Mouse (Mus musculus): Measurements from ENCODE around the gene Fam53b. TPM values are rescaled to one million over a fixed set of nuclear protein-coding genes. Genes with fewer than 3 reads are reported as not detected.

The Fam53b gene
- 12.9 and 15.6 TPM in 2 replicates for total RNA-seq (2017)

DNA sequence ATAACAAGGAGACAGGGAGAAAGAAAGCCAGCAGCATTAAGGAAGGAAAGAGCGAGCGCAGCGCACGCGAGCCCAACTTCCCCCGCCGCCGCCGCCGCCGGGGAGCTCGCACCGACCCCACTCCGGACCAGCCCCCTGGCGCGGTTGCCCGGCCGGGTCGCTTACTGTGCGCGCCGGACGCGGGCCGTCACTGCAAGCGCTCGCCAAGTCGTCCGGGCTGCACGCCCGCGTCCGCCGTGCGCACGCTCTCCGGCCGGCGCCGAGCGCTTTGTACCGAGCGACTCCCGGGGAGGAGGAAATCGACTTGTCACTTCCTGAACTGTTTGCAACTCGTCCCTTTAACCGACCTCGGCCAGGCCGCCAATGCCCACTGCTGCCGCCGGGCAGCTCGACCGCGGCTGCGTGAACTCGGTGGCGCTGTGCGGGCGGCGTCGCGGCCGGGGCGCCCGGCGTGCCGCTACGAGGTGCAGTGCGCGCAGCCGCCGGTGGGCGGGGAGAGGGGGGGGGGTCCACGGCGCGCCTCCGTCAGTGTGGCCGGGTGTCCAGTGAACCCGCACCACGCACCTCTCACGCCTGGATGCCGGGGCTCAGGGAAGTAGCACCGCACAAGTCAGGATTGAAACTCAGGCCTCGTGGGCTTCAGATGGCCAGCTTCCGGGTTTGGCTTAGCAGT lies at the start of gene Fam53b:
Gene Fam53b, minus strand, starts transcription at position 471 of the 673 bp plus-strand sequence.
- peak; percentile 5 to 38; a peak in 1 of 4 replicates for ATAC-seq (replicated peaks in 1 of 2; ENCODE audit: insufficient read depth in 1 of 2, low FRiP score in 2 of 2, low TSS enrichment in 1 of 2, low read depth in 1 of 2, poor library complexity in 2 of 2, severe bottlenecking in 2 of 2)

DNA sequence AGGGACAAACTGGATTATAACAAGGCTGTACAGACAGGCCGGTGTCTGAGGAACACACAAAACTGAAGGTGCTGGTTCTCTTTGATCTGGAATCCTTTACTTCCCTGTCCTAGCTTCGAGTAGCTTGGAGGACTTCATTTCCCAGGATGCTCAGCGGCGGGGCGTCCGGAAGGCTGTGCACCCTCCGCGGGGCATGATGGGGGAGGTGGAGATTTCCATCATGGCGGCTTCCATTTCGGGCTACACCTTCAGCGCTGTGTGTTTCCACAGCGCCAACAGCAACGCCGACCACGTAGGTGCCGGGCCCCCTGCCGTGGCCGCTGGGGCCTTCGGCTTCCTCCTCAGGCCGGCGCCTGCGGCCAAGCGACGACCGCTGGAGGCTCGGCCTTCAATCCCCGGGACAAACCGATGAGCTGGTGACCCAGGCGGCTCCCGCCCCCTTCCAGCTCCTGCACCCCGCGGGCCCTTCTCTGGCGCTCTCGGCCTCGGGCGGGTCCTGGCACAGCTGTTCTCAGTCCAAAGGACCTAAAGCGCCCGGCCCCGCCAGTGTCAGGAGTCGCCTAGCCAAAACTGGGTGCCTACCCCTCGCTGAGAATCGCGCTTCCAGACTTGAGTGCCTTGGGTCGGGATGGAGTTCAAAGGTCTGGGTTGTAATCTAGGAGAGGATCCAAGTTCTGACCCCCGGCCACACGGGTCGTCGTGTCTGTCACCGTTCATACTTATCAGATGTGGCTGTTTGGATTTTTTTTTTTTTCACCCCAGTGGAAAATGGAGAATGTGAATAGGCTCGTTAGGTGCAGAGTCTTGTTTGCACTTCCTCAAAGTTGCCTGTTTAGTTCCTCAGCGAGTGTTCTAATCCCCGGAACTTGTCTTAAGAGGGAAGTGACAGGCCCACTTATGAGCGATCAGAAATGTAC lies 45.6 kb upstream of the Fam53b start, which contains the start of gene Abraxas2:
Gene Abraxas2, plus strand, starts transcription at position 184 of the 917 bp plus-strand sequence.
- peak; percentile 97 to 98 for ATAC-seq (replicated peaks in 1 of 2; ENCODE audit: insufficient read depth in 1 of 2, low FRiP score in 2 of 2, low TSS enrichment in 1 of 2, low read depth in 1 of 2, poor library complexity in 2 of 2, severe bottlenecking in 2 of 2)

DNA sequence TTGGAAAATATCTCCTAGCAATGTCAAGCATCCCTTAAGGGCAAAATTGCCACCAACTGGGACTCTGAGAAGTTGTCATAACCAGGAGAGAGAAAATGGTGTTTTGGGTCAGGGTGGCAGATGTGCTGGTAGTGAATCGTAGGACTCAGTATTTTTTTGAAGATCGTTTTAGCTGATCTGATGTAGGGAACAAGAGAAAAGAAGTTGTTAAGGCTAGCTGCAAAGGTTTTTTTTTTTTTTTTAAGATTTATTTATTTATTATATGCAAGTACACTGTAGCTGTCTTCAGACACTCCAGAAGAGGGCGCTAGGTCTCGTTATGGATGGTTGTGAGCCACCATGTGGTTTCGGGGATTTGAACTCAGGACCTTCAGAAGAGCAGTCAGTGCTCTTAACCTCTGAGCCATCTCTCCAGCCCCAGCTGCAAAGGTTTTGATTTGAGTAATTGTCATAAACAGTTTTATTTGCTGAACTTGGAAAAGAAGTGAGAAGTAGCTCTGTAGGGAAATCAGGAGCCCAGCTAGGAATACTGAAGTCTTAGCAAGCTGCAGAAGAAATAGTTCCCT lies 44.4 kb upstream of the Fam53b start:
- ATAC-seq (replicated peaks in 1 of 2; ENCODE audit: insufficient read depth in 1 of 2, low FRiP score in 2 of 2, low TSS enrichment in 1 of 2, low read depth in 1 of 2, poor library complexity in 2 of 2, severe bottlenecking in 2 of 2) = no peak

DNA sequence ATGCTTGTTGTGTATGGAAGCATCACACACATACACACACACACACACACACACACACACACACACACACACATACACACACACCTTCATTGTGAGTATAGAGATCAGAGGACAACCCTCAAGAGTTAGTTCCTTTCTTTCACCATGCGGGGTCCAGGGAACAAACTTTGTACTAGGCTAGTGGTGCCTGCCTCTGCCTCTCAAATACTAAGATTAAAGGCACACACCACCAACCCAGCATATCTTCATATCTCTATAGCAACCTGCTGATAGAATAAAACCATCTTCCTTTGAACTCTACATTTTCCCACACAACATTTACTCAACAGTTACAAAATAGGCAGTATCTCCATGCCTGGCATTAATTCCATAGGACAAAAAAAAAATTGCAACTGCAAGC lies 42.4 kb upstream of the Fam53b start:
- ATAC-seq (replicated peaks in 1 of 2; ENCODE audit: insufficient read depth in 1 of 2, low FRiP score in 2 of 2, low TSS enrichment in 1 of 2, low read depth in 1 of 2, poor library complexity in 2 of 2, severe bottlenecking in 2 of 2) = no peak

DNA sequence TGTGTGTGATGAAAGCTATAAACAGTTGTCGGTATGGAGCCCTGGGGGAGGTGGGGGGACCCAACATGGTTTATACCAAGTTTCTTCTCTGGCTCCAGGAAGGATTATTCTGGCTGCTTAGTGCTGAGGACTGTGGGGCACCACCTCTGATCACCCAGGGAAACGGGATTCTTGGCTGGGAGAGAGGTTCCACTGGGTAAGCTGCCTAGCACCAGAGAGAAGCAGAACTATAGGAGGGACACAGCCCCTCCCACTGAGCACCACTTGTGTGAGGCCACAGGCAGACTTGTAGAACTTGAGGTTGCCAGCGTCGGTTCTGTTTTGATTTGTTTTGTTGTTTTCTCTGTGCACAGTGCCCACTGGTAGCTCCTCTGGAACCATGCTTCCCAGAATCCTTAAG lies 40.3 kb upstream of the Fam53b start:
- no peak for ATAC-seq (replicated peaks in 1 of 2; ENCODE audit: insufficient read depth in 1 of 2, low FRiP score in 2 of 2, low TSS enrichment in 1 of 2, low read depth in 1 of 2, poor library complexity in 2 of 2, severe bottlenecking in 2 of 2)

DNA sequence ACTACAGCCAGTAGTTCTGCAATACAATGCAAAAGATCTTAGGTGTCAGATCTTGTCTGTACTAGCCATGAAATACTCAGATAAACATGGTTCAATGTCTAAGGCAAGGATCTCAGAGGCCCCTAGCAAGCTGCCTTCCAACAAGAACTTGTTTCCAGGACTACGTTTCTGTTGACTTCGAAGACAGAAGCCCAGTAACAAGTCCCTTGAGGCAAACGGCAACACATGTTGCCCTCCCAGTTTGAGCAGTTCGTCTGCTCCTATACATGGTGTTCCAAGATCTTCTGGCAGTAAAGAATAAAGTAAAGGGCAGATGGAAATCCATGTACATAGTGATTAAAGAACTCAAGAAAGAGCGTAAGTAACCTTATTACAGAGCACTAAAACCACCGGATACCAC lies 39.7 kb upstream of the Fam53b start:
- no peak for ATAC-seq (replicated peaks in 1 of 2; ENCODE audit: insufficient read depth in 1 of 2, low FRiP score in 2 of 2, low TSS enrichment in 1 of 2, low read depth in 1 of 2, poor library complexity in 2 of 2, severe bottlenecking in 2 of 2)

DNA sequence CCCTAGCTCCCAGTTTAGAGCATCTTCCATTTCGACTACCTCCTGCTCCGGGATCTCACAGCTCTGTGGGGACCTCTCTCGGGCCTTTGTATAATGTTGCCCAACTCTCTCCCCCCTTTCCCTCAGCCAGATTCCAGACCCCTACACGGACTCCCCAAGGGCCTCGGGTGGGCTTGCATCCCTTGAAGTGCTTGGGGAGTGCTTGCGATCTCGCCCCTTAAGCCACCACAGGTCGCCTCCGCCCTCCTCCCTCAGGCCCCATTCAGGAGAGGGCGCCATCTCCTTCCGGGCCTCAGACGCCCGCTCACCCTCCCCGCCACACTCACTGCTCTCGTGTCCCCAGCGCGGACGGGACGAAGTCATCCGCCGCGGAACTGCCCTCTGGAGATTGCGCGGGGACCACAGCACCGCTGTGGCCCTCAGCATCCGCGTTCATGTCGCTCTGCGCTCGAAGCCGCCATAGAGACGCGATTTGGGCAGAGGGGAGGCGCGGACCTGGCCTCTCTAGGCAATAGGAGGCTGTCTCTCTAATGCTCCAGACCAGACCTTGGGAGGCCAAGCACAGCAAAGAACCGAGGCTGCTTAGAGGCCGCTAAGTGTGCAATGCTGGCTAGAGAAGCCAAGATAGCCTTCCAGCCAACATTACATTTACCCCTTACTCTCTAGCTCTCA lies 38.6 kb upstream of the Fam53b start, which contains the start of gene Eef1akmt2:
Gene Eef1akmt2, minus strand, starts transcription at position 501 of the 672 bp plus-strand sequence.
- peak; percentile 94 to 95 for ATAC-seq (replicated peaks in 1 of 2; ENCODE audit: insufficient read depth in 1 of 2, low FRiP score in 2 of 2, low TSS enrichment in 1 of 2, low read depth in 1 of 2, poor library complexity in 2 of 2, severe bottlenecking in 2 of 2)

DNA sequence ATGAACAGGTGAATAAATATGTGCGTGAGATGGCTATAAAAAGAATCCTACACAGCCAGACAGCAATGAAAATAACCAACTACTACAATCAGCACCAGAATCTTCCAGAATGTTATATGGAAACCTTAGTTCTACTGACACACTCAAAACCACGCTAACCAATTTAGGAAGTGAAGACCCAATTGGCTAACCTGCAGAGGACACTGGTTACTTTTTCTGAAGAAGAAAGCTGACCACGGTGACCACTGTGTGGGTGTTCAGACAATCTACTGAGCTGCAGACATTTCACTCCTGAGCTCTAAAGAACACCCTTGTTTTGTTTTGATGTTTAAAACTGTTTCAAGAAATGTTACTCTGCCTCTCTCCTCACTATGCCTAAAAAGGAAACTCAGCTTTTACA lies 29.5 kb upstream of the Fam53b start:
- ATAC-seq (replicated peaks in 1 of 2; ENCODE audit: insufficient read depth in 1 of 2, low FRiP score in 2 of 2, low TSS enrichment in 1 of 2, low read depth in 1 of 2, poor library complexity in 2 of 2, severe bottlenecking in 2 of 2) = no peak

DNA sequence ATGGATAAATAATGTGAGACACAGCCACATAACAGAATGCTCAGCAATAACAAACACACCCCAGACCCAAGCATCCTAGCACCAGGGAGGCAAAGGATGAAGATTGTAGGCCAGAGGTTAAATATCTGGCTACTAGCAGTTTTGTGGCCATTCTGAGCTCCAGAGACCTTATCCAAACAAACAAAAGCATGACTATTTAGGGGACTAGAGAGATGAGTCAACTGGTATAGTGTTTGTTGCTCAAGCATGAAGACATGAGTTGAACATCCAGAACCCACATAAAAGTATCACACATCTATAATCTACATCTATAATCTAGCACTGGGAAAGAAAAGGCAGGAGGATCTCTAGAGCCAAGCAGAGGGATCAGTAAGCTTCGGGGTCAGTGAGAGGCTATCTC lies 28.8 kb upstream of the Fam53b start:
- no peak for ATAC-seq (replicated peaks in 1 of 2; ENCODE audit: insufficient read depth in 1 of 2, low FRiP score in 2 of 2, low TSS enrichment in 1 of 2, low read depth in 1 of 2, poor library complexity in 2 of 2, severe bottlenecking in 2 of 2)

DNA sequence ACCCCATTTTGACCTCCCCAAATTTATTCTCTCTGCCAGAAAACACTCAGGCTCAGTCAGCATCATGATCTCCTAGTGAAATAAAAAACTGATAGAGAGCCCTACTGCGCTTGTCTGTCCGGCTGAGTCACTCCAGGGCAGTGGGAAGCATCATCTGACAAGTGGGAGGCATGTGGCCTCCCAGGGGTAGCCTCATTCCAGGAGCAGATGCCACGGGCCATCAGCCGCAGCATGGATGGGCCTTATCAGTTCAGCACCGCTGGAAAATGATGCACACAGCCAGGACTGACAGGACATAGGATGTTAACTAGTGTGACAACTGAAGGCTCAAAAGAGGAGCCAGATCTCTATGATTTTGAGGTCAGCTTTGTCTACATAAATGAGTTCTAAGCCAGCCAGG lies 27.6 kb upstream of the Fam53b start:
- no peak for ATAC-seq (replicated peaks in 1 of 2; ENCODE audit: insufficient read depth in 1 of 2, low FRiP score in 2 of 2, low TSS enrichment in 1 of 2, low read depth in 1 of 2, poor library complexity in 2 of 2, severe bottlenecking in 2 of 2)

DNA sequence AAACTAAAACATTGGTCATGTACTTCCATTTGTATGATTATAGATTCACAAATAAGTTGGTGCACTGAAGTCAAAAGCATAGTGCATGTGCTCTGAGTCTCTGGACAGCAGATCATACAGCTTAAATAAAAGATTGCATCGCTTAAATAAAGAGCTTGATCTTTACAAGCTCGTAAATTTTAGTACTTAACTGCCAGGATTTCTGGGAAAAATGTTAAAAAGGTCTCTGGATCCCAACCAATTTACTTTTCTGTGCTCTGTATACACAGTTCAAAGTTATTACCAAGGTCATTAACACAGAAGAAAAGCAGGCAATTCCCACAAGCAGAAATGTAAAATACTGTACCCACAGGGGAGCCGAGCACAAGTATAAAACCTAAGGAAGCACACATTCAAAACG lies 17.3 kb upstream of the Fam53b start:
- no peak for ATAC-seq (replicated peaks in 1 of 2; ENCODE audit: insufficient read depth in 1 of 2, low FRiP score in 2 of 2, low TSS enrichment in 1 of 2, low read depth in 1 of 2, poor library complexity in 2 of 2, severe bottlenecking in 2 of 2)

DNA sequence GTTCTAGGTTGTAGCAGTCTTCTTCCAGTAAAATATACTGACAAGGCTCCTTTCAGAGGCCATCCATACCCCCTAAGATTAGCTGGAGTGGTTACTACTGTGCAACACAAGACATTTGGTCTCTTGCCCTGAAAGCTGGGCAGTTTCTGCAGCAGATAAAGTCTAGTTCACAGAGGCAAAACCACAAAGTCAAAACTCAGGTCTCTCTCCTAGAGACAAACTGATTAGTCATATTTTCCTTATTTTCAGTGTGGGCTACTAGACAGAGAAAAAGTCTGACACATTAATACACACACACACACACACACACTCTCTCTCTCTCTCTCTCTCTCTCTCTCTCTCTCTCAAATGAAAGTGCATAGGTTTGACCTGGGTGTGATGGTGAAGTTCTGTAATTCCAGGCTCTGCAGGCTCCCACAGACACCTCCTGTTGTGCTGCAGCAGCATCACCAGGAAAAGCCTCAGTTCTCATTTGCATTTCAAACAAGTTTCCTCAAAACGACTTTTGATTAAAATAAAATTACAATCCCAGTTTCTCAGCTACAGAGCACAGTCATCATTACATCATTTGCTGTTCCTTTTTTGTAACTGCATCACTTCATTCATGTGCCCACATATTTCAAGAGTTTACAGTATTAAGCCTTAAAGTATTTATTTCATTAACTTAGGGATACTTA lies 10.8 kb upstream of the Fam53b start:
- no peak for ATAC-seq (replicated peaks in 1 of 2; ENCODE audit: insufficient read depth in 1 of 2, low FRiP score in 2 of 2, low TSS enrichment in 1 of 2, low read depth in 1 of 2, poor library complexity in 2 of 2, severe bottlenecking in 2 of 2)

DNA sequence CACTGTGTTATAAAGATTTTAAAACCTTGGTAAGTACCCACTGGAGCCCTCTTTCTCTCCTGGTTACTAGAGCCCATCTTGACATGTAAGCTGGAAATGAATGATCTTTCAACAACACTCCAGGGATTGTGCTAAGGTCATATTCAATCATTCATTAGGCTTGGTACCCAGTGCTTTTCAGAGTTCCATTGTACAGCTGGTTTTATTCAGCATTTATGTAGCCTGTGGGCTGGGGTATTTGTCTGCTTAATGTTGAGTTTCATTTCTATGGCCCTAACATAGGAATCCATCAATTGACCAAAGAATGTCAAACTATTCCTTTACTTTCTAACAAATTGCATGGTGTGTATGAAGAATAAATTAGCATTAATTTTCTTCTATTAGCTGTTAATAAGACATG lies 10.1 kb upstream of the Fam53b start:
- no peak for ATAC-seq (replicated peaks in 1 of 2; ENCODE audit: insufficient read depth in 1 of 2, low FRiP score in 2 of 2, low TSS enrichment in 1 of 2, low read depth in 1 of 2, poor library complexity in 2 of 2, severe bottlenecking in 2 of 2)

DNA sequence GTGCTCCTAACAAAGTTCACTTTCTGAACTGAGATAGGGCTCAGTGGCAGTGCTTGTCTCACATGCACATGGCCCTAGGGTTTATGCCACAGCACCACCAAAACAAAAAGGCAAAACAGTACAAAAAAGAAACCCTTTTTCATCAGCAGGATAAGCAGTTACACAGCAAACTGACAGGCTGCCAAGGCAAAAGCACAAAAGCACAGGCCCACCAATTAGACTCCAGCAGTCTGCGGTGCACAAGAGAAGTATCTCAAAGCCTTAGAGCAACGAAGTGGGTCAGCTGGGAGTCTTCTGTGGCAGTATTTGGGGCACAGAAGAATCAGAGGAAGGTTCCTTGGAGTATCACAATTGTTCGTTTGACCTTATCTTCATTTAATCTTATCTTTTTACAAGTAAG lies 7.0 kb upstream of the Fam53b start:
- no peak for ATAC-seq (replicated peaks in 1 of 2; ENCODE audit: insufficient read depth in 1 of 2, low FRiP score in 2 of 2, low TSS enrichment in 1 of 2, low read depth in 1 of 2, poor library complexity in 2 of 2, severe bottlenecking in 2 of 2)

DNA sequence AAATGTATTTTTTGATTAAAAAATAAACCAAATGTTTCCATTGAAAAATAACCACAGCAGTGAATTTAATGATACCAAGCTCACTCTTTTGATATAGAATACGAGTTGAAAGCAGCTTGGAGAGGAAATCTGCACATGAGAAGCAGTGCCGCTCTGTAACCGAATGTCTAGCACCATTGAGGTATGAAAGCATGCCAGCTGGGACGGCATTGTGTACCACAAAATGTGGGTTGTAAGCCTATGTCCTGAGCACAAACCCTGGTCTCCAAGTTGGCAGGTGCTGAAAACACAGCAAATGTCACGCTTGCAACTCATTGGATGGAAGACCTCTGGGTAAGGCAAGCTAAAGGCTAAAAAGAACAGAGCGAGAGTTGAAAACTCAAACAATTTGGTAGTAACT lies 3.4 kb upstream of the Fam53b start:
- ATAC-seq (replicated peaks in 1 of 2; ENCODE audit: insufficient read depth in 1 of 2, low FRiP score in 2 of 2, low TSS enrichment in 1 of 2, low read depth in 1 of 2, poor library complexity in 2 of 2, severe bottlenecking in 2 of 2) = no peak

DNA sequence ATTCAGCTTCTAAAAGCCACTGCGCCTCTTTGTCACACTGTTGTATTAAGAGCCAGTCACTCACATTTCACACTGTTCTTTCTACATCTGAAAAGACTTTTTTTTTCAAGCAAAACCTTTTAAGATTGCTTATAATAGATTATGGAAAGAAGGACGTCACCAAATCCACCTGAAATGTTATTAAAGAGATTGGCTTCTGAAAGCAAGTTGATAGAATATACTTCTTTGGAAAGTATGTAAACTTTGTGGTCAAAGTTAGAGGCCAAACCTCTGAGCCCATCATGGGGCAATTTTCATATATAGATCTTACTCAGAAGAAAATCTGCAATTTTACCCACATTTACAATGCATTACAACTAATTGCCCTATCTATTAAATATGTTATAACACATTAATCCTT lies 2.8 kb upstream of the Fam53b start:
- no peak for ATAC-seq (replicated peaks in 1 of 2; ENCODE audit: insufficient read depth in 1 of 2, low FRiP score in 2 of 2, low TSS enrichment in 1 of 2, low read depth in 1 of 2, poor library complexity in 2 of 2, severe bottlenecking in 2 of 2)

DNA sequence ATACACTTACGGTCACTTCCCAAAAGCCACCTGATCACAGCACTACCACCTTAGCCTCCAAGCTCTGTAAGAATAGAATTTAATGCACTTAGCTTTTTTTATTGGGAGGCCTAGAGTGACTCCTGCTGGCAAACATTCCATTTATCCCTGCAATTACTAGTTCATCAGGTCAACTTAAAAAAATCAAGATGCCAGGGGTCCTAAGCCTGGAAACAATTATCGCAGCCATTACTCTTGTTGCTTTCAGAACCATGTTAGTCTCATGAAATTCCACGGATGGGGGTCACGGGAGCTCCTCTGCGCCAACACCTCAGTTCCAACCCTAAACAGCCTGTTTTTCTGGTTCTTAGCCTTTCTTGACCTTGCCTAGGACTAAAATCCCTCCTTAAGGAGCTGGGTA lies 1.4 kb upstream of the Fam53b start:
- ATAC-seq (replicated peaks in 1 of 2; ENCODE audit: insufficient read depth in 1 of 2, low FRiP score in 2 of 2, low TSS enrichment in 1 of 2, low read depth in 1 of 2, poor library complexity in 2 of 2, severe bottlenecking in 2 of 2) = no peak

Data from hematopoietic stem cell, adult 5-6 weeks (primary cell).